Mouse (Mus musculus): ENCODE data around the gene Pdzk1ip1.

Pdzk1ip1 gene

DNA sequence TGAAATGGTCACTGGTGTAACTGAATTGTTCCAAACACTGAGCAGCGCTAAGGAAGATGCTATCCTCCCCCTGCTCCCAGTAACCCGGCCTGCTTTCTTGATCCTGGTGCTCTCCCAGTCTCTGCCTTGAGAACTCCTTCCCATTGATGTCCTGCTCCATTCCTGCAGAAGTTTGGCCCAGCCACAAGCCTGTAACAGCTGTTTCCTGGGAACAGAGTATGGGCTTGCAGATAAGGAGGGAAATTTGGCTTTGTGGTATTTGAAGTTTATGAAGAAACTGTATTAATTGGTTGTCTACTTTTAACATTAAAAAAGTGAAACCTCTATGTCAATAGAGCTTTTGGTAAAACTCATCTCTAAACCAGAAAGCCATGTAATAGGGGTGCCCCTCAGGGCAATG is 35.0 kb downstream of the Pdzk1ip1 start:
- no peak for DNase-seq

DNA sequence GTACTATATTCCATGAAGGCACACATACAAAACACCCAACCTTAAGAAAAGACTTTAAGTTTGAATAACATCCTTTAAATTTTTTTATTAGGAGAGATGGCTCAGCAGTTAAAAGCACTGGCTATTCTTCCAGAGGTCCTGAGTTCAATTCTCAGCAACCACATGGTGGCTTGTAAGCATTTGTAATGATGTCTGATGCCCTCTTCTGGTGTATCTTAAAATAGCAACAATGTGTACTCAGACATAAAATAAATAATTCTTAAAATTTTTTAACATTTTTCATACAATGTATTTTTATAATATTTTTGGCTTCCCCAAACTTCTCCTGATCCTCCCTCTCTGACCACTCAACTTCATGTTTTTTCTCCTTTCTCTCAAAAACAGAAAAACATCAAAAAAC is 36.2 kb downstream of the Pdzk1ip1 start:
- DNase-seq = no peak

DNA sequence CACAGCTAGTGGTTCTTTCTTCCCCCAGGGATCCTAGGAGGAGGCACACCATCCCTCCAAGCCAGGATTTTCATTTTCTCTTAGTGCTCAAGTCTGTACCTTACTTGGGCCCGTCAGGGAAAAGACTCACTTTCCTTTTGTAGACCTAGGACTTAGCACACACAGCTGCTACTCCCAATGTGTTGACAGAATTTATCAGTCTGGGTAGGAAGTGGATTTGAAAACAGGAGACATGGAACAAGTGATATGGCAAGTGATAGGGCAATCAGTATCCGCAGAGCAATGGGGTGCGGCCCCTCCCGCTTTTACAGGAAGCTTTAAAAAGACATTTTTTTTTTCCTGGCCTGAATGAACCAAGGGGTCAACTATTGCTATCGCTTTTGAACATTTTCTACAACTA is 44.6 kb downstream of the Pdzk1ip1 start:
- no peak for DNase-seq

DNA sequence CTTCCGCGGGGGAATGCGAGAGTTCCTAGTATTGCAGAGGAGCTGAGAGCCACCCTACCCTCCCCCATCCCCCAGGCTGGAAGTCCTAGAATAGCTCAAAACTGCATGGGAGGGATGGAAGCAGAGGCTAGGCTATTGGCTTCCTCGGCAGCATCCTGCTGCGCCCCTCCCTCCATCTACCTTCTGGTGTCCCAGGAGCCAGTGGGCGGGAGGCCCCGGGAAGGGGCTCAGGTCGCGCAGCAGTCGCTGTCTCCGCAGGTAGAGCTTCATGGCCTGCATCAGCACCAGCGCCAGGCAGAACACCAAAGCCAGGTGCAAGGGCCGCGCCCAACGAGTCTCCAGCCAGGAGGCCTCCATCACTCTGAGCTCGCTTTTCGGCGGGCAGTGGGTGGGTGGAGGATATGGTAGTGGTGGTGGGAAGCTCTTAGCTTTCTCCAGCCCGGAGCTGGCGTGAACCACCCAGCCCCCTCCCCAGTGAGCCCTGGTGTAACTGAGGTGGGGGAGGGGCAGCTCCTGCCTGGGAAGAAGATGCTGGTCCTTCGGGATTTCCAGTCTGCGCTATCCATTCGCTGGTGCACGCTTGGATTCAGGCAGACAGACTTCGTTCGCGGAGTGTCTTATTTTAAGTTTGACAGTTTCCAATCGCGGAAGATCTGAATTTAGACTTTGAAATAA is 45.2 kb downstream of the Pdzk1ip1 start, which contains the start of gene Cyp4x1:
TSS of gene Cyp4x1 (minus strand) at position 661 of the 675 bp plus-strand sequence.
- no peak for DNase-seq

DNA sequence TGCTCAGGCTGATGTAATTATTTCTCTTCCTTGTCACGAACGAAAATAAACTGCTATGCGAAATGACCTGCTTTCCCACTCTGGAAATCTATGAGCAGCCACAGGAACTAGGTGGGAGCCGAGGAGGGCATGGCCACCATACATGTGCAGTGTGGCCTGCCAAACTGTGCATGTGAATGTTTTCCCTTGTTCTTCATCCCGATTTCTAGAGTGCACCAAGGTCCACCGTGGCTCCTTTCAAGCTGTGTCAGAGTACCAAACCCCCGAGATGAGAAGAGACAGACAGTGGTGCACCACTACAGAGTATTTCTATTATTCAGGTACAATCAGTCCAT is 45.8 kb downstream of the Pdzk1ip1 start:
- no peak for DNase-seq
